25 mouse cellular contexts compared by ENCODE assay signal in the genomic region with DNA sequence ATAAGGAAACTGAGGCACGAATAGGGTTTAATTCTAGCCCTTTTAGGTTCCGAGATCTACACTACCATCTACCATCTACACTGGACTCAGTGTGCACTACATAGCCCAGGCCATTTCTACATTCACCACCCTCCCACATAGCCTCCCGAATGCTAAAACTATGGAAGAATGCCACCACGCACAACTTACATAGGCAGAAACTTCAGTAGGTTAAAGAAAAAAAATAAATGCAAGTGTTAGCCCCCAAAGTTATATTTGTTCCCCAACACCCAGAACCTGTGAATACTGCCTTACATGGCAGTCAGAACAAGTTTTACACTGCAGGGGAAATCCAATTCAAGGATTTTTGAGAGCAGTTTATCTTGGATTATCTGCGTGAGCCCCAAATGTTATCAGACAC.
DNase-seq lines count a peak whose midpoint lies in the region; ATAC-seq and TF ChIP-seq lines count a peak whose summit lies in the region.
"Had no signal": no experiment of that assay in that cellular context is flagged by ENCODE, and none has a peak within 500 bp of the region (broad histone marks: within the 10 kb centered on the region; RNA-seq: fewer than 3 reads in every experiment).

No protein-coding gene starts in this region.

- 0 out of 2 replicates have a peak overlapping the region, but pooled peaks have one; percentile 35 for H3K27ac ChIP-seq in cortical plate, adult 2 months (ENCODE audit: insufficient read depth, low read length)
- H3K27ac ChIP-seq: embryonic facial prominence, embryonic 10.5 days; embryonic facial prominence, embryonic 13.5 days; forebrain, embryonic 12.5 days; gastrocnemius, adult 2 months; hindbrain, embryonic 12.5 days; hindbrain, embryonic 15.5 days had no signal

- H3K4me1 ChIP-seq in cortical plate, adult 2 months (ENCODE audit: control insufficient read depth, insufficient read depth, low read length) = peaks cover 4% of the 10 kb centered on the region; the same call in 1 of the 2 replicates
- H3K4me1 ChIP-seq: embryonic facial prominence, embryonic 10.5 days; embryonic facial prominence, embryonic 13.5 days; forebrain, embryonic 12.5 days; hindbrain, embryonic 12.5 days; hindbrain, embryonic 15.5 days had no signal

- peak; percentile 12 to 59 for DNase-seq in frontal cortex, postnatal 36 days (ENCODE audit: low spot score in 2 of 2)
- DNase-seq in frontal cortex, postnatal 10 days (ENCODE audit: low spot score in 2 of 2) = no peak
- DNase-seq in right cerebral cortex, adult 18-20 months = peak; percentile 51
- DNase-seq in right cerebral cortex, postnatal 4 days = no peak
- DNase-seq in telencephalon, adult 2 months (ENCODE audit: low read depth, low spot score) = peak; percentile 72
- DNase-seq: adrenal gland, postnatal 10 days; adrenal gland, postnatal 36 days; B cell, adult 2 months; cerebellum, adult 11 months; cerebellum, adult 2 months; cerebellum, adult 9-11 months; cerebellum, postnatal 25 days; embryo, embryonic 11 days; gastrocnemius, adult 2 months; gastrocnemius, postnatal 14 days had no signal

- no peak overlapping the region for H3K4me3 ChIP-seq in cortical plate, adult 2 months (ENCODE audit: insufficient read depth, low read length)
- H3K4me3 ChIP-seq: embryonic facial prominence, embryonic 10.5 days; embryonic facial prominence, embryonic 13.5 days; erythroblast, embryonic 14.5 days; forebrain, embryonic 12.5 days; gastrocnemius, adult 2 months; hindbrain, embryonic 12.5 days; hindbrain, embryonic 15.5 days had no signal

- TF ChIP-seq POLR2A in cortical plate, adult 2 months (IDR thresholded peaks at IDR 0.05; ENCODE audit: extremely low read depth, insufficient read depth, low read length) = no peak

- no peak for TF ChIP-seq CTCF in cortical plate, adult 2 months (IDR thresholded peaks at IDR 0.05; ENCODE audit: extremely low read depth, insufficient read depth, low read length)

- ATAC-seq in megakaryocyte, adult 5-6 weeks (ENCODE audit: poor library complexity, severe bottlenecking) = no peak
- ATAC-seq: forebrain, embryonic 16.5 days; Patski had no signal

Comparison
In these comparisons a context has a peak if more than half of its experiments do, and no peak if none do; other contexts are left out.
1. DNase-seq: peak in frontal cortex, postnatal 36 days (2 of 2), right cerebral cortex, adult 18-20 months (single experiment) and telencephalon, adult 2 months (single experiment); none in frontal cortex, postnatal 10 days (0 of 2) and right cerebral cortex, postnatal 4 days (single experiment).